9 mouse cellular contexts compared by ENCODE assay signal in genomic region chr4:155200861-155201390, GRCm38 (mm10). TPM values are rescaled to one million over a fixed set of nuclear protein-coding genes. Genes with fewer than 3 reads are reported as not detected.
DNase-seq lines count a peak whose midpoint lies in the region; ATAC-seq lines count a peak whose summit lies in the region.
"Had no signal": no experiment of that assay in that cellular context is flagged by ENCODE, and none has a peak within 500 bp of the region (broad histone marks: within the 10 kb centered on the region; RNA-seq: fewer than 3 reads in every experiment).

No protein-coding gene starts in this region.

- H3K9ac ChIP-seq in heart, embryonic 15.5 days, result no peak overlapping the region
- H3K9ac ChIP-seq in embryonic facial prominence, embryonic 15.5 days, result no peak overlapping the region
- H3K9ac ChIP-seq: embryonic facial prominence, embryonic 13.5 days had no signal

- no peak for ATAC-seq in heart, embryonic 15.5 days (replicated peaks; ENCODE audit: insufficient number of reproducible peaks, insufficient read depth, low FRiP score, low read depth)
- ATAC-seq in embryonic facial prominence, embryonic 15.5 days (ENCODE audit: insufficient number of reproducible peaks, low FRiP score, low TSS enrichment, low read depth), result no peak

- H3K4me1 ChIP-seq in heart, embryonic 15.5 days (replicated peaks), result peaks cover 84% of the 10 kb centered on the region
- peaks cover 91% of the 10 kb centered on the region for H3K4me1 ChIP-seq in embryonic facial prominence, embryonic 15.5 days

- peak overlapping the region; percentile 47 for H3K27ac ChIP-seq in heart, embryonic 15.5 days
- H3K27ac ChIP-seq in embryonic facial prominence, embryonic 15.5 days (replicated peaks), result peak overlapping the region; percentile 55; the same call in 1 of the 2 replicates
- H3K27ac ChIP-seq: embryonic facial prominence, embryonic 13.5 days had no signal

- 78% methylated on average over 3 of the region's 3 CpGs for WGBS in heart, embryonic 15.5 days
- 56% methylated on average over 3 of the region's 3 CpGs for WGBS in embryonic facial prominence, embryonic 15.5 days

- no peak overlapping the region for H3K4me2 ChIP-seq in heart, embryonic 15.5 days
- no peak overlapping the region for H3K4me2 ChIP-seq in embryonic facial prominence, embryonic 15.5 days (replicated peaks)
- H3K4me2 ChIP-seq: embryonic facial prominence, embryonic 13.5 days had no signal

- no peaks in the 10 kb centered on the region for H3K36me3 ChIP-seq in heart, embryonic 15.5 days
- H3K36me3 ChIP-seq in embryonic facial prominence, embryonic 15.5 days, result no peaks in the 10 kb centered on the region
- H3K36me3 ChIP-seq: embryonic facial prominence, embryonic 13.5 days had no signal

- no peaks in the 10 kb centered on the region for H3K9me3 ChIP-seq in heart, embryonic 15.5 days (replicated peaks)
- H3K9me3 ChIP-seq in embryonic facial prominence, embryonic 15.5 days (replicated peaks), result no peaks in the 10 kb centered on the region
- H3K9me3 ChIP-seq: embryonic facial prominence, embryonic 13.5 days had no signal

- DNase-seq in heart, postnatal 14 days, result no peak
- DNase-seq in CD4-positive, CD25-positive, alpha-beta regulatory T cell, adult 2 months (ENCODE audit: low read depth, low spot score), result peak; percentile 93
- peak; percentile 76 for DNase-seq in lung, postnatal 25 days (ENCODE audit: low spot score)
- no peak for DNase-seq in layer of hippocampus, postnatal 14 days (ENCODE audit: low spot score in 2 of 2)
- DNase-seq in left cerebral cortex, postnatal 14 days (ENCODE audit: low spot score in 2 of 2), result no peak
- DNase-seq in right cerebral cortex, postnatal 25 days, result no peak

- intact Hi-C loops in heart, postnatal 14 days (cut with DNase I), result no loop called here
- intact Hi-C loops in left cerebral cortex, postnatal 14 days (cut with DNase I), result no loop called here

- H3K4me3 ChIP-seq in heart, embryonic 15.5 days, result no peak overlapping the region
- no peak overlapping the region for H3K4me3 ChIP-seq in embryonic facial prominence, embryonic 15.5 days (replicated peaks)
- H3K4me3 ChIP-seq: embryonic facial prominence, embryonic 13.5 days had no signal

- H3K27me3 ChIP-seq in heart, embryonic 15.5 days, result no peaks in the 10 kb centered on the region
- no peaks in the 10 kb centered on the region for H3K27me3 ChIP-seq in embryonic facial prominence, embryonic 15.5 days
- H3K27me3 ChIP-seq: embryonic facial prominence, embryonic 13.5 days had no signal

RNA-seq across cellular contexts. Expression of gene Ski, which starts 21.5 kb away (rescaled TPM):
- 11.0 and 13.6 TPM in 2 replicates for polyA plus RNA-seq in heart, embryonic 15.5 days (2015; fragmentation: Nextera tagmentation; extraction: Ambion mirVana)
- 10 to 100 TPM; 65.0 to 65.3 TPM for total RNA-seq in heart, postnatal 14 days (2021)
- 24.4 and 26.3 TPM in 2 replicates for polyA plus RNA-seq in embryonic facial prominence, embryonic 15.5 days (2015; fragmentation: Nextera tagmentation; extraction: Ambion mirVana)
- total RNA-seq in layer of hippocampus, postnatal 14 days (2021), result 100 to 1,000 TPM; 115 to 117 TPM
- total RNA-seq in left cerebral cortex, postnatal 14 days (2021), result 100 to 1,000 TPM; 110 to 111 TPM

RNA-seq across cellular contexts. Expression of gene Faap20, which starts 48.7 kb away (rescaled TPM):
- polyA plus RNA-seq in heart, embryonic 15.5 days (2015; fragmentation: Nextera tagmentation; extraction: Ambion mirVana), result 64.7 and 67.7 TPM in 2 replicates
- total RNA-seq in heart, postnatal 14 days (2021), result 10 to 100 TPM; 19.0 to 19.6 TPM
- polyA plus RNA-seq in embryonic facial prominence, embryonic 15.5 days (2015; fragmentation: Nextera tagmentation; extraction: Ambion mirVana), result 74.9 and 75.0 TPM in 2 replicates
- 10 to 100 TPM; 24.2 to 24.5 TPM for total RNA-seq in layer of hippocampus, postnatal 14 days (2021)
- 10 to 100 TPM; 22.6 to 27.0 TPM for total RNA-seq in left cerebral cortex, postnatal 14 days (2021)

Comparison
In these comparisons a context has a peak if more than half of its experiments do, and no peak if none do; other contexts are left out.
1. DNase-seq: peak in CD4-positive, CD25-positive, alpha-beta regulatory T cell, adult 2 months (single experiment) and lung, postnatal 25 days (single experiment); none in heart, postnatal 14 days (0 of 2), layer of hippocampus, postnatal 14 days (0 of 2), left cerebral cortex, postnatal 14 days (0 of 2) and right cerebral cortex, postnatal 25 days (single experiment).